ENCODE assay signal across 24 mouse cellular contexts in genomic region chr5:131039611-131040313, GRCm38 (mm10).
"Had no signal": no experiment of that assay in that cellular context is flagged by ENCODE, and none has a peak within 500 bp of the region (broad histone marks: within the 10 kb centered on the region; RNA-seq: fewer than 3 reads in every experiment).

No protein-coding gene starts in this region.

- ATAC-seq: hindbrain, embryonic 16.5 days; inflammation-experienced regulatory T-cells, adult 6 months; liver, embryonic 12.5 days had no signal

- H3K27me3 ChIP-seq: heart, embryonic 12.5 days; hindbrain, embryonic 12.5 days; kidney, embryonic 15.5 days; limb, embryonic 13.5 days; limb, embryonic 15.5 days; liver, embryonic 12.5 days had no signal

- H3K4me2 ChIP-seq: heart, embryonic 12.5 days; hindbrain, embryonic 12.5 days; hindbrain, embryonic 14.5 days; kidney, embryonic 15.5 days; limb, embryonic 13.5 days; limb, embryonic 15.5 days; liver, embryonic 12.5 days had no signal

- DNase-seq: gastrocnemius, adult 2 months; gastrocnemius, postnatal 10 days; gastrocnemius, postnatal 25 days; heart, adult 2 months; heart, postnatal 10 days; heart, postnatal 4 days; kidney, adult 11 months; kidney, postnatal 25 days; kidney, postnatal 4 days; layer of hippocampus, adult 9-11 months; layer of hippocampus, postnatal 36 days; left cerebral cortex, postnatal 4 days had no signal

- H3K9ac ChIP-seq: heart, embryonic 12.5 days; hindbrain, embryonic 12.5 days; hindbrain, embryonic 14.5 days; kidney, embryonic 15.5 days; limb, embryonic 13.5 days; limb, embryonic 15.5 days; liver, embryonic 12.5 days; liver, embryonic 14.5 days had no signal

- H3K4me3 ChIP-seq: gastrocnemius, adult 2 months; heart, adult 2 months; heart, embryonic 12.5 days; hindbrain, embryonic 10.5 days; hindbrain, embryonic 12.5 days; kidney, embryonic 15.5 days; limb, embryonic 13.5 days; limb, embryonic 15.5 days; liver, embryonic 12.5 days had no signal

- H3K27ac ChIP-seq: gastrocnemius, adult 2 months; heart, adult 2 months; hindbrain, embryonic 10.5 days; hindbrain, embryonic 12.5 days; hindbrain, embryonic 14.5 days; kidney, embryonic 15.5 days; kidney, postnatal 0 days; limb, embryonic 13.5 days; limb, embryonic 15.5 days; liver, embryonic 12.5 days; liver, embryonic 14.5 days had no signal

- H3K9me3 ChIP-seq: heart, embryonic 12.5 days; hindbrain, embryonic 10.5 days; kidney, embryonic 15.5 days; limb, embryonic 13.5 days; limb, embryonic 15.5 days had no signal

- H3K36me3 ChIP-seq: heart, embryonic 12.5 days; hindbrain, embryonic 10.5 days; hindbrain, embryonic 12.5 days; kidney, embryonic 15.5 days; limb, embryonic 13.5 days; limb, embryonic 15.5 days; liver, embryonic 12.5 days had no signal

- H3K4me1 ChIP-seq: heart, embryonic 12.5 days; hindbrain, embryonic 10.5 days; hindbrain, embryonic 12.5 days; kidney, embryonic 15.5 days; limb, embryonic 13.5 days; limb, embryonic 15.5 days; liver, embryonic 12.5 days had no signal
